Mouse (Mus musculus) small intestine, adult 2 months (tissue): ENCODE measurements around the gene Fignl1.

ENCODE experiments used
- CTCF ChIP-seq: fragments of 200-500 bp; IDR thresholded peaks from 2 replicates; pipeline ENCODE4 v1.5.1; 2012; ENCODE audit warnings: low read depth, mild to moderate bottlenecking, control low read depth, inconsistent platforms, low read length, moderate library complexity, mixed read lengths; ENCODE audit not compliant: insufficient replicate concordance, insufficient read length; ENCODE audit errors: extremely low read depth
- POLR2A ChIP-seq: fragments of 200-500 bp; IDR thresholded peaks from 2 replicates; pipeline ENCODE4 v1.6.1; 2012; ENCODE audit warnings: low read depth, mild to moderate bottlenecking, control low read depth, inconsistent platforms, low read length, moderate library complexity

- TF ChIP-seq POLR2A (no peak), CTCF (no peak)
Measured at GRCm38 (mm10) chr11:11740603-11741002, 68.2 kb downstream of the Fignl1 start.
